Mouse (Mus musculus): ENCODE data around the gene Bace2. TPM values are rescaled to one million over a fixed set of nuclear protein-coding genes. Genes with fewer than 3 reads are reported as not detected.

Gene Bace2
- total RNA-seq, 2 experiments from 2014 or later: 3.4 to 5.0 TPM

DNA sequence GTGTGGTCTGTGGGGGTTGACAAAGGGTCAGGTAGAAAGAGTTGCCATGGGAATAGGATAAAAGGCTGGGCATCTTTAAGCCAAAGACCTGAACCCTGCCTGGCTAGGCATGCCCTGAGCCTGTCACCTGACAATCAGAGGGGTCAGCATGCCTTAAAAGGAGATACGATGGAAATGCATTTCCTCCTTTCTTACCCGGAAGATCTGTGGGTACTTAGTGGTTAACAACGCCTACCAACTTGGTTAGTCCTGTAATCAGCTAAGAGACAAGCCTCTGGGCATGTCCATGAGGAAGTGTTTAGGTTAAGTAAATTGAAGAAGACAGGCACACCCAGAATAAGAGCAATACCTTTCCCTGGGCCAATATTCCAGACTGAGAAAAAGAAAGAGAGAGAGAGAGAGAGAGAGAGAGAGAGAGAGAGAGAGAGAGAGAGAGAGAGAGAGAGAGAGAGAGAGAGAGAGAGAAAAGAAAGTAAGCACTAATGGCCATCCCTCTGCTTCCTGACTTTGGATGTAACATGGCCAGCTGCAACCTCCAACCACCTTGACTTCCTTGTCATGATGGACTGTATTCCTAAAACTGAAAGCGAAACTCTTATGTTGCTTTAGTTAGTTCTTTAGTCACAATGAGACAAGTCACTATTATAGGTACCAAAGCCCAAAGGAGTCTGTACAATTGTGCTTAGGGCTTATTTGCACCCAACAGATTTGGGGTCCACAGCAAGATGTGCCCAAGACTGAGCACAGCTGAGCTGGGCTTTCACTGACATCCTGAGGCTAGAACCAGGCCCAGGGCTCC lies 111.7 kb downstream of the Bace2 start:
- DNase-seq: no peak

GRCm38 (mm10) chr16:97474671-97475070 lies 118.1 kb downstream of the Bace2 start:
- no peak for DNase-seq

- DNase-seq: no peak
Observed at GRCm38 (mm10) chr16:97475581-97475980, 119.0 kb downstream of the Bace2 start.

GRCm38 (mm10) chr16:97476524-97476923 lies 120.0 kb downstream of the Bace2 start:
- no peak for DNase-seq

GRCm38 (mm10) chr16:97478655-97479054 lies 122.1 kb downstream of the Bace2 start:
- no peak for DNase-seq

DNA sequence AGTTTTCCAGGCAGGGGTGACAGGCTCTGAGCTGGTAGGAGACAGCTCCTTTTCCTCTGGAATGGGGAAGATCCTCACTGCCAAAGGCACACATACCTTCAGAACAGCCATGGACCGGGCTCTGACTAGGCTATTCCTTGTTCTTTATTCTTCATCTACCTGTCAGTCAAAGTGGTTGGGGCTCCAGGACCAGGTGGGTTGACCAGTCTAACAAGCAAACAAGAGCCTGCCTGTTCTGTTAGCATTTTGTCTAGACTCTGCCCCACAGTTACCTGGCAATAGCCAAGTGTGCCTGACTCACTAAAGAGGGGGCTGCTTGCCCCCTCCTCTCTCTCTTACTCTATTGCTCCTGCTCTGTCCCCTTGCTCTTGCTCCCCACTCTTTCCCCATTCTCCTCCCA lies 135.8 kb downstream of the Bace2 start:
- DNase-seq: no peak

Other genes starting within 250 kb of the Bace2 start
- 10 to 100 TPM; 38.2 to 43.0 TPM for gene Dscam, start 186.0 kb upstream of the Bace2 start, total RNA-seq (2021)
- gene Mx1, start 106.2 kb downstream of the Bace2 start, total RNA-seq (2021): 1 to 10 TPM; 1.5 to 2.3 TPM
- gene Fam3b, start 158.1 kb downstream of the Bace2 start, total RNA-seq (2021): not detected